Mouse (Mus musculus) brown adipose tissue, adult 24 weeks (tissue): Measurements from ENCODE around the gene Clta. TPM values are rescaled to one million over a fixed set of nuclear protein-coding genes. Genes with fewer than 3 reads are reported as not detected.
A peak's percentile ranks its signal among the peaks of the same experiment; 100 is the strongest.

ENCODE experiments used
- H3K27ac ChIP-seq: fragments of 200-500 bp; replicated peaks from 2 replicates; pipeline ENCODE4 v1.5.1; 2012; ENCODE audit warnings: low read depth, mild to moderate bottlenecking, low read length
- H3K4me1 ChIP-seq: fragments of 200-500 bp; 2 replicates; pipeline ENCODE4 v1.6.1; 2012; ENCODE audit warnings: low read length, mixed read lengths; ENCODE audit not compliant: control insufficient read depth, insufficient read depth, insufficient read length
- H3K4me3 ChIP-seq: fragments of 200-500 bp; 2 replicates; pipeline ENCODE4 v1.5.1; 2012; ENCODE audit warnings: low read depth, mild to moderate bottlenecking, low read length, moderate library complexity; ENCODE audit not compliant: insufficient read depth
- polyA plus RNA-seq: library from polyadenylated mRNA; stranded (reverse); fragments of >200 nt; gene quantifications from 2 replicates; pipeline ENCODE4 v1.2.4, GENCODE M21; 2012; ENCODE audit not compliant: missing spikeins, insufficient read depth, insufficient read length

The Clta gene
- polyA plus RNA-seq, 1 experiment: 140 TPM

DNA sequence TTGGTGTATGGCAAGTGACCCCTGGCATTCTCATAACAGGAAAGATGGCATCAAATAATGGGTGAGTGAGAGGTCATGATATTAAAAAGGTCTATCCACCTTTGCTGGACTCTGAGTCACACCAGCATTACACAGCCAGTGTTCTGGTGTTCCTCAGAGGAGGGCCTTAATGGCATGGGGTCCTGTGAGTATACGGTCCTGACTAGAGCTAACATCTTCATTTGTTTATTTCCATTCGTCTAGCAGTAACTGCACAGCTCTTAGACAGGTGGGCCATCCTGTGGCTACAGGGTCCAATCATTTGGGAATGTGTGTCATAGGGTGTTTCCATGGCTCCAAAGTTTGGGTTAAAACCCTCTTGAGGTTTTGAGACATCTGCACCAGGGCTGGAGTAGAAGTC, 9.9 kb upstream of the Clta start:
- Histone ChIP-seq H3K27ac (no peak overlapping the region), H3K4me1 (peaks cover 5% of the 10 kb centered on the region; the same call in 1 of the 2 replicates), H3K4me3 (no peak overlapping the region)

DNA sequence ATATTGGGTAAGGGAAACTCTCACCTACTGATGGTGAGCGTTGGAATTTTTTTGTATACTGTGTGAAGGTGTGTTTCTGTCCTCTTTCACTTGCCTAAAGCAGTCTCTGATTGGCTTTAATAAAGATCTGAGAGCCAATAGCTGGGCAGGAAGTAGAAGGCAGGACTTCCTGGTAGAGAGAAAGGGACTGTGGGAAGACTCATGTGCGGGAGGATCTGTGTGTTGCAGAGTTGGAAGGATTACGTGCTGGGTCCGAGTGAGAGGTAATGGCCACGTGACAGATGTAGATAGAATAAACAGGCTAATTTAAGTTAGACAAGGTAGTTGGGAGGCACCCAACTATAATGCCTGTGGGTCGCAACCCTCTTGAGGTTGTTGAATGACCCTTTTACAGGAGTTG, 630 bp upstream of the Clta start:
- H3K27ac ChIP-seq: no peak overlapping the region
- no peaks in the 10 kb centered on the region for H3K4me1 ChIP-seq
- H3K4me3 ChIP-seq: no peak overlapping the region

DNA sequence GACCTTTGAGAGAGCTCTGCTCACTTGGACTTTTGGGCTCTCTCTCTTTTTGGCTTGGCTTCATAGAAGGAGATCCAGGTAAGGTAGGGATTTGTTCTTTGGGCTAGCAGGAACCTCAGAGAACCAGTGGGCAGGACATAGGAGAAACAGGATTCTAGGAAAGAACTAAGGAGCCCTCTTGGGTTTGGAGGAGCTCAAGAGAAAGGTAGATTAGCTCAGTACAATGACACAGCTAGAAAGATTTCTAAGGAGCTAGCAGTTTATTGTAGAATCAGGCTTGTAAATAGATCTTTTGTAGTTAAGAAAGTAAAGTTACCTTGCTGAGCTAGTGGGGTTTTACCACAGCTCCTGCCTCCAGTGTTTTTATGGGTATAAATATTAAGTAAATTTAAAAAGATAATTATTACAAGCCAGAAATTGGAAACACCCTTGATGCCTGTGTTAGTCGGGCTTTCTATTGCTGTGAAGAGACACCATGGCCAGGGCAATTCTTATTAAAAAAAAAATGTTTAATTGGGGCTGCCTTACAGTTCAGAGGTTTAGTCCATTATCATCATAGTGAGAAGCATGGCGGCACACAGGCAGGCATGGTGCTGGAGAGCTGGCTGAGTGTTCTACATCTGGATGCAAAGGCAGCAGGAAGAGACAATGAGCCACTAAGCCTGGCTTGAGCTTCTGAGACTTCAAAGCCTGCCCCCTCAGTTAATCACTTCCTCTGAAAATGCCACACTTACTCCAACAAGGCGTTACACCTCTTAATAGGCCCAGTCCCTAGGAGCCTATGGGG, 564 bp downstream of the Clta start:
- H3K4me3 ChIP-seq: no peak overlapping the region

DNA sequence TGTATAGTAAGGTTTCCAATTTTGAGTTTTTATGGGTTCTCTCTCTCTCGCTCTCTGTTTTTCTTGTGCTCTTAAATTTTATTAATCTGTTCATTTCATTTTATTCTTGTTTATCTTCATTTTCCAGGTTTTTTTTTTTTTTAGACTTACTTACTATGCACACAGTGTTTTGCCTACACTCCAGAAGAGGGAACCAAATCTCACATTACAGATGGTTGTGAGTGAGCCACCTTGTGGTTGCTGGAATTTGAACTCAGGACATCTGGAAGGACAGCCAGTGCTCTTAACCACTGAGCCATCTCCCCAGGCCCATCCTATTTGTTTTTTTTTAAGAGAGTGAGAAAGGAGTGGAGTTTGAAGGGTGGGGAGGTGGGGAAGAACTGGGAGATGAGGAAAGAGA, 5.9 kb downstream of the Clta start:
- no peak overlapping the region for H3K27ac ChIP-seq

More for the DNA sequence above, 564 bp downstream of the Clta start:
- Histone ChIP-seq H3K27ac (no peak overlapping the region), H3K4me1 (no peaks in the 10 kb centered on the region)

DNA sequence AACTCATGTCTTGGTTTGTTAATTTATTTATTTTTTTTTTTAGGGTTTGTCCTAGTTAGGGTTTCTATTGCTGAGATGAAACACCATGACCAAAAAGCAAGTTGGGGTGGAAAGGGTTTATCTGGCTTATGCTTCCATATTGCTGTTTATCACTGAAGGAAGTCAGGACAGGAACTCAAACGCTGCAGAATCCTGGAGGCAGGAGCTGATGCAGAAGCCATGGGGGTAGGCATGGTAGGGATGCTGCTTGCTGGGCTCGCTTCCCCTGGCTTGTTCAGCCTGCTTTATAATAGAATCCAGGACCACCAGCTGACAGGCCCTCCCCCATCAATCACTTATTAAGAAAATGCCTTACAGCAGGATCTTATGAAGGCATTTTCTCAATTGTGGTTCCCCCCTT, 6.6 kb downstream of the Clta start:
- no peak overlapping the region for H3K27ac ChIP-seq
- peaks cover 9% of the 10 kb centered on the region; the same call in 1 of the 2 replicates for H3K4me1 ChIP-seq
- no peak overlapping the region for H3K4me3 ChIP-seq

More for the DNA sequence above, 5.9 kb downstream of the Clta start:
- Histone ChIP-seq H3K4me1 (peaks cover 7% of the 10 kb centered on the region; the same call in 1 of the 2 replicates), H3K4me3 (no peak overlapping the region)

DNA sequence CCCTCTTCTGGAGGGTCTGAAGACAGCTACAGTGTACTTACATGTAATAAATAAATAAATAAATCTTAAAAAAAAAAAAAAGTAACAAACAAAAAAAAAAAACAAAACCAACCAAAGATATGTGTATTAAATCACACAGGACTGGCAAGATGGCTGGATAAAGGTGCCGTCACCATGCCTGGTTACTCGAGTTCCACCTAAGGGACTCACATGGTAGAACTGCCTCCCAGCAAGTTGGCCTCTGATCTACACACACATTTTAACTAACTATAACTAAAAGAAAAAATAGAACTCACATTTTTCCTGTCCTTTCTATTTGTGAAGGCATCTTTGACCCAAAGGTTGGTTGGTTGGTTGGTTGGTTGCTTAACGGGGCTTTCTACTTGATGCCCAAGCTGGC, 7.5 kb downstream of the Clta start:
- Histone ChIP-seq H3K4me3 (peak overlapping the region; percentile 86), H3K4me1 (peaks cover 11% of the 10 kb centered on the region; the same call in 1 of the 2 replicates), H3K27ac (peak overlapping the region; percentile 70; the same call in 1 of the 2 replicates)

DNA sequence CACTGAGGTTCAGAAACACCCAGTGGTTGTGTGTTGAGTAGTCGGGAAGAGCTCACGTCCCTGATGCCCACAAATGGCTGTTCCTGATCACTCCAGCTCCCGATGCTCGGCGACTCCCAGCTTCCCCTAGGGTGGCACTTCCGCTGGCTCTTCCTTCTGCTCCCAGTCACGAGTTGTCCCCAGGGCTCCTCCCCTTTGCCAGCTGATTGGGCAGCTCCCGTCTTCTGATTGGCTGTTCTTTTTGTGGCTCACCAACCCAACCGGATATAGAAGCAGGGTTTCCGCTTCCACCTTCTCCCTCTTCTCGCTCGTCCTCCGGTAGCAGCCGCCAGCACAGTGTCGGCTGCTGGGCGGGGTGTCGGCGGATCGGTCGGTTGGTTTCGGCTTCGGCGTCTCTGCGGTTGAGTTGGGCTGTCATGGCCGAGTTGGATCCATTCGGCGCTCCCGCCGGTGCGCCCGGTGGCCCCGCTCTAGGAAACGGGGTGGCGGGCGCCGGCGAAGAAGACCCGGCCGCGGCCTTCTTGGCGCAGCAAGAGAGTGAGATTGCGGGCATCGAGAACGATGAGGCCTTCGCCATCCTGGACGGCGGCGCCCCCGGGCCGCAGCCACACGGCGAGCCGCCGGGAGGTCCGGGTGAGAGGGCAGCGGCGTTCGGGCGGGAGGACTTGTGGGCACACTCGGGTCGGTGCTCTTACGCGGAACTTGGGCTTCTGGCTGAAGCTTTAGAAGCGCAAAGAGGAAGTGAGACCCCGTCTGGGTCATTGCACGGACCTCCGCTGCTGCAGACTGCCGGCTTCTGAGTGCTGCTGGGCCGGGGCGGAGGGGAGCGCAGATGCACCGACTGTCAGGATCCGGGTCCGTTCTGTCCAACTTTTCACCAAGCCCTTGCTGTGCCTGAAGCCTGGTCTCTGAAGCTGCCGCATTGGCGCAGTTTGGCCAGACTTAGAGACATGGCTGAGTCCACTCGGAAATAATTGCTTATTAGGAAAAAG, 8.4 kb downstream of the Clta start:
- Histone ChIP-seq H3K4me3 (peak overlapping the region; percentile 86), H3K27ac (peak overlapping the region; percentile 70), H3K4me1 (peaks cover 11% of the 10 kb centered on the region; the same call in 1 of the 2 replicates)

DNA sequence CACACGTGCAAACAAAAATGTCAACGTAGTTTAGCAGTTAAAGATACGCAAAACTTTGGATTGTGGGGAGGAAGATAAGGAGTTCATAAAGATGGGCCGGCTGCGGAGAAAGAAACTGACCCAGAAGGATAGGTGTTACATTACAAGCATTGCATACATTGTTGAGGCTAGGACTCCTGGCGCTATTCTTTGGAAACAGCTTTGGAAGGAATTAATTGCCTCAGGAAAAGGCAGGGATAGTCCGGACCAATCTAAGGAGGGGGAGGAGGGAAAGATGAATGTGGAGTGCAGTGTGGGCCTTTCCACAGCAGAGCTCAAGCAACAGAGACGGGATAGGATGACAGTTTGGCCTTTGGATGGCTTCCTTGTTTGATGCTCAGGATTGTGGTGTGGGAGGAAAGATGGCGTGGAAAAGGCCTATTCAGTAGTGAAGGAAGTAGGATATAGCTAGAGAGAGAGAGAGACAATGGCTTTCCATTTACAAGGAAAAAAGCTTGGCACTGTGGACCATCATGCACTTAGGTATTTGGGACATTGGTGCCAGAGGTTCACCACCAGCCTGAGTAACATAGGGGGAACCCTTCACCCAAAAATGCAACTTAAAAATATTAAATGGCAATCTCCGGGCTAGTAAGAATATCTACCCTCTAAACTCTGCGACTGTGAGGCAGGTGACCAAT, 9.3 kb downstream of the Clta start:
- peaks cover 11% of the 10 kb centered on the region; the same call in 1 of the 2 replicates for H3K4me1 ChIP-seq
- 0 out of 2 replicates have a peak overlapping the region, but pooled peaks have one; percentile 65 for H3K27ac ChIP-seq
- peak overlapping the region; percentile 86 for H3K4me3 ChIP-seq

DNA sequence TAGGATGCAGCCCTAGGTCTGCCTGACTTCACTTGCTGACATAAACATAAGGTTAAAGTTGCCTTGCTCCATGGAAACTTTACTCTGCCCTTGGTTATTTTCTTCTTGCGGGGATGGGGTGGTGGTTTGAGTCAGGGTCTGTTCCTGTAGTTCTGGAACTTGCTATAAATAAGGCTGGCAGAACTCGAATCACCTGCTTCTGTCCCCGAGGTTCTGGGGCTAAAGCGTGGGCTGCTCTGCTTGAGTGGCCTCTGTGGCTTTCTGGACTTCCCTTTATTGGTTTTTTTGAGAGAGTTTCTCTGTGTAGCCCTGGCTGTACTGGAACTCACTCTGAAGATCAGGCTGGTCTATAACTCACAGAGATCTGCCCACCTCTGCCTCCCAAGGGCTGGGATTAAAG, 11.8 kb downstream of the Clta start:
- no peak overlapping the region for H3K4me3 ChIP-seq
- peaks cover 11% of the 10 kb centered on the region; the same call in 1 of the 2 replicates for H3K4me1 ChIP-seq
- no peak overlapping the region for H3K27ac ChIP-seq

DNA sequence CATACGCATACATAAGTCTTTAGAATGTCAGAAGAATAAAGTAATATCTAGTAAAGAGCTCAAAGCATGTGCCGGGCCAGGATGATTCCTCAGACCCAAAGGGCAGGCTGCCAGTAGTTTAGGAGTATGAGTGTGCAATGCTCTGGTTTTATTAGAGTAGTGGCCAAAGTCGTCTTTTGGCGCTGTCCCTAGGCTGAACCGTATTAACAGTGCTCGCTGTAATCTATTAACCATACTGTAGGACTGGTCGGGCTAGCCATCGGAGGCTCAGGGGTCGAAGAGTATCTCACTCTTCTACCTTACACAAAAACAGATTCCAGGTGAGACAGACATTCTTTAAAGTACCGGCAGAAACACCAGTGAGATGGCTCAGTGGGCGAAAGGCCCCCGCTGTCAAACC, 12.5 kb downstream of the Clta start:
- H3K27ac ChIP-seq: no peak overlapping the region
- peaks cover 11% of the 10 kb centered on the region; the same call in 1 of the 2 replicates for H3K4me1 ChIP-seq
- H3K4me3 ChIP-seq: no peak overlapping the region

DNA sequence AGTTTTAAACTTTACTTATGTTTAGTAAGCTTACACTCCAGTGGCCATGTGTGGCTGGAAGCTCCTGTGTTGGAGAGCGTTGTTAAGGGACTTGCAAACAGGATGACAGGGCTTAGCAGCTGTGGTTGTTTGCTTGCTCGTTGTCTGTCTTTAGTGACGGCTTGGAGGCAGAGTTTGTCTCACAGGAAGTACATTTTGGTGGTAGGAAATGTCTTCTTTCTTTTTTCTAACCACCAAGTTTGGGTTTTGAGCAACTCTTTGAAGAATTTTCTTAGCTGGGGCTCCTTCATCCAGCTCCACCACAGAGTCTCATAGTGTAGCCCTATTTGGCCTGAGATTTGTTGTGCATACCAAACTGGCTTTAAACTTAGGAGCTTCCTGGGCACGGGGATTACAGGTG, 18.1 kb downstream of the Clta start:
- H3K4me1 ChIP-seq: no peaks in the 10 kb centered on the region
- H3K27ac ChIP-seq: no peak overlapping the region

DNA sequence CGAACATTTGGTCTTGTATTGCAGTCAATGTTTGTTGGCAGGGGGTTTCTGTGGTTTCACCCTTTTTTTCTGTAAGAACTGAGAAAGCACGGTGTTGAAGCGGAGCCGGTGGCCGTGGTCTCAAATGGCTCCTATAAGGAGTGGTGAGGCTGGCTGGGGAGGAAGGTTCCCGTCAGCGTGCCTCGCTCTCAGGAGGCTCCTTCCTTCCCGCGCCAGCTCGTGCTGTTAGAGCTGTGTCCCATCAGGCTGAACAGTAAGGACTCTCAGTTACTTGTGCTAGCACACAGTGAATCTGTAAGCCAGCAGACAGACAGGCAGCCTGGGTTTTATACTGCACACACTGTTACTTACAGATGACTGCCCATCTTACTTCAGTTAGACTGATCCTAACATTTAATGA, 18.5 kb downstream of the Clta start:
- H3K4me3 ChIP-seq: no peak overlapping the region
- no peaks in the 10 kb centered on the region for H3K4me1 ChIP-seq
- no peak overlapping the region for H3K27ac ChIP-seq

More for the DNA sequence above, 18.1 kb downstream of the Clta start:
- H3K4me3 ChIP-seq: no peak overlapping the region

DNA sequence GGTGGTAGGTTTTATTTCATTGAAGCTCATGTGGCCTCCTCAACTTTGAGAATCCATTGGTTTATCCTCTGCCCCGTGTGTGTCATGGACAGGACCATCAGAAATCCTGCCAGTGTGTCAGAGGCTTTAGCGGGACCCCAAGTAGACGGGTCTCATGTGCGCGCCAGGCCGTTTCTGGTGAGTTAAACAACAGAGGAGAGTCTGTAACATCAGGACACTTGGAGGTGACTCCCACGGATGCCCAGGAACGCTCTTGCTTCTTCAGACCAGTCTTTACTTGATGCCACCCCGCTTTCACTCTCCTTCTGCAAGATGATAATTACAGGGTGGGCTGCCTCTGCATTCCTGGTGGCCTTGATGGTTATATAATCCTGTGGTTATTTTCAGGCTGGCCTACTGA, 19.4 kb downstream of the Clta start:
- Histone ChIP-seq H3K27ac (no peak overlapping the region), H3K4me1 (no peaks in the 10 kb centered on the region), H3K4me3 (no peak overlapping the region)

DNA sequence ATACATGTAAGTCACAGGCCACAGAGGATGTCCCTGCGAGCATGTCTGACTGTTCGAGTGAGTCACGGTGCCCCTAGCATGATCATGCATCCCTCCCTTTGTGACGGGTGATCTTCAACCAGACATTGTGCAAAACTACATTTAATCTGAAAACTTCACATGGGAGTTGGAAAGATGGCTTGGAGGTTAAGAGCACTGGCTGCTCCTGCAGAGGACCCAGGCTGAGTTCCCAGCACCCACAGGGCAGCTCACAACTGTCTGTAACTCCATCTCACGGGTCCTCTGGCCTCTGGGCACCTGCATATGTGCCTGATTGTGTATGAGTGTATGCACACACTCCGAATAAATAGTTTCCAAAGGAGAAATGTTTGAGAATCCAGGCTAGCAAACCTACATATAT, 20.0 kb downstream of the Clta start:
- Histone ChIP-seq H3K4me3 (no peak overlapping the region), H3K4me1 (no peaks in the 10 kb centered on the region), H3K27ac (no peak overlapping the region)

DNA sequence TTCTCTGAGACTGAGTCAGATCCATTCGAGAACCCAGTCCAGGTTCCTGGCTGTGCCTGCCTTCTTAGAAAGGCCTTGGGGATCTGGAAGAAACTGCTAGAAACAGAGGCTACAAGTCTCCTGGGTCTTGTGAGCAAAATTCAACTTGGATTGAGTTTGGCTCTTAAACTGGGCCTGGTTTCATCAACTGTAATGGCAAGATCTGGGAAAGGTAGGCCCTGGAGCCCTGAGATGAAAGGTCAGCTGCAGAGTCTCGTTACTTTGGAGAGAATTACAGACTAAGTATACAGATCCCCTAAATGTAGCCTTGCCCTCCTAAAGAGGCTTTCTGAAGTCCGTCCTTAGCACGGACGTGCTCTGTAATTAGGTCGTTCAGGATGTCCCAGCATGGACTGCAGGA, 21.3 kb downstream of the Clta start:
- Histone ChIP-seq H3K4me1 (no peaks in the 10 kb centered on the region; the same call in 1 of the 2 replicates), H3K4me3 (no peak overlapping the region), H3K27ac (no peak overlapping the region)
